Mouse (Mus musculus): ENCODE measurements around the gene Zfyve16. TPM values are rescaled to one million over a fixed set of nuclear protein-coding genes. Genes with fewer than 3 reads are reported as not detected.

Gene Zfyve16
- 19.9 and 20.7 TPM in 2 replicates for total RNA-seq (2021)
- long read RNA-seq, experiment 1, full-length matches to known transcripts = 2 of 2 reads
- long read RNA-seq, experiment 1, partial matches to known transcripts = 0 of 2 reads
- long read RNA-seq, experiment 1, other reads (novel, unspliced or antisense) = 0 of 2 reads
- long read RNA-seq, experiment 2, full-length matches to known transcripts = 5 of 7 reads
- long read RNA-seq, experiment 2, partial matches to known transcripts = 1 of 7 reads
- long read RNA-seq, experiment 2, other reads (novel, unspliced or antisense) = 1 of 7 reads

GRCm38 (mm10) chr13:92530721-92531211 lies at the start of gene Zfyve16:
TSS of gene Zfyve16 (minus strand) at chr13:92530868.
- peak; percentile 99 for DNase-seq

- DNase-seq = no peak
Measured at GRCm38 (mm10) chr13:92578210-92578609, 47.5 kb upstream of the Zfyve16 start.

GRCm38 (mm10) chr13:92576688-92577087 lies 46.0 kb upstream of the Zfyve16 start:
- no peak for DNase-seq

GRCm38 (mm10) chr13:92576072-92576471 lies 45.4 kb upstream of the Zfyve16 start, which contains the start of gene Spz1:
TSS of gene Spz1 (minus strand) at chr13:92576172.
- no peak for DNase-seq

GRCm38 (mm10) chr13:92559429-92559828 lies 28.8 kb upstream of the Zfyve16 start:
- no peak for DNase-seq

DNA sequence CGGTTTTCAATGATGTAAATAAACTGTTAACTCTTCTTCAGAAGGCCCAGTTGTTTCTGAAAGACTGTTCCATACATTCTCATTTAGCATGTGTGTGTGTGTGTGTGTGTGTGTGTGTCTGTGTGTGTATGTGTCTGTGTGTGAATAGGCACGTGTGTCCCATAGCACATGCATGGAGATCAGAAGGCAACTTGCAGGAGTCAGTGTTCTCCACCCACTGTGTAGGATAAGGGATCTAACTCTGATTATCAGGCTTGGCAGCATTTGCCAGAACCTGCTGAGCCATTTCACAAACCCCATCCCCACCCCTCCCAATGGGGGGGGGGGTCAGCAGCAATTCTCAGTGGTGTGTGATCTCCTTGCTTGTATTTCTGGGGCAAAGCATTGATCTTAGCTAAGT lies 26.6 kb upstream of the Zfyve16 start:
- no peak for DNase-seq

- no peak for DNase-seq
Measured at GRCm38 (mm10) chr13:92556458-92557126, 25.9 kb upstream of the Zfyve16 start.

GRCm38 (mm10) chr13:92547093-92547492 lies 16.4 kb upstream of the Zfyve16 start:
- DNase-seq = no peak

DNA sequence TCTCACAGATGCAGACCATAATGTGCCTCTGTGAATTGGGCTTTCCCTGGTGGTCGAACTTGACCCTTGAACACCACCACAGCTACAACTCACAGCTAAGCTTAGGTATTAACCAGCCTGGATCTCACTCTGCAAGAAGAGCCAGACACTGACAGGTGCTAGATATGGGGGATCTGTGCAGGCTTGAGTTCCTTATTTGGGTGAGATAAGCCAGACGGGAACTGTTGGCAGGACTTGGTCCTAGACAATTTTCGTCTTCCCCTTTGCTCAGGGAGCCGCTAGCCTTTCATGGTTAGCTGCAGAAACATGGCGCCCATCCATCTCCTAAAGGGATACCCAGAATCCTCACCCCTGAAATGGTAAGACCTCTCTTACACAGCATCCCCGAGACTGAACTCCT lies 10.3 kb upstream of the Zfyve16 start:
- DNase-seq = no peak

GRCm38 (mm10) chr13:92539126-92539525 lies 8.5 kb upstream of the Zfyve16 start:
- no peak for DNase-seq

DNA sequence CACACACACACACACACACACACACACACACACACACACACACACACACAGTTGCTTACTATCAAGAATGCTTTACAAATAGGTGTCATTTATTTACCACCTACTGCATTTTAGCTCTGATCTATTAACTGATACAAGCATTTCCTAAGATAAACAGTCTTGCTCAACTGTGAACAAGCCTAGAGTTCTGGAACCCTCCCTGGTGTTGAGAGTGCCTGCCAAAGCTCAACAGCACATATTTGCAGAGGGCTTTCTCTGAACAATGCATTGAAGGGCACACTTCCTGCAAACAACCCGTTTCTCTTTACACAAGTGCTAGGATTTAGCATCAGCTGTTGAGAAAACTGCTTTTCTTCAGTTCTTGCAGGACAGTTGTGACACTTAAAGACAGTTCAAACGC lies 3.1 kb upstream of the Zfyve16 start:
- DNase-seq = no peak

GRCm38 (mm10) chr13:92532216-92532615 lies 1.5 kb upstream of the Zfyve16 start:
- no peak for DNase-seq

DNA sequence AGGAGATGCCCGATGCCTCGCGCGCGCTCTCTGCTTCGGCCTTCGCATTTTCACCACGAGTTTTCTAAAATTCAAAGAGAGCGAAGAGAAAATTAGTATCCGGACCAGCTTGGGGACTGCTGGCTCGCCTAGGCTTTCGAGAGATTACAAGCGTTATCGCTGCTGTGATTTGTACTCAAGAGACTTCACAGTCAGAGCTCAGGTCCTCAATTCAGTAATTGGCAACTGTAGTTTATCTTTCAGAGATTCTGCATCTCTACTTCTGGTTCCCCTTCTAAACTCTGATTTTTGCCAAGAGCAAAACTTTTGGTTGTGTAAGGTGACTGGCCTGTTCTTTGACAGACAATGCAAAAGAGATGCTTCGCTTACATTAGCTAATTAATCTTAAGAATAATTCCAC lies 569 bp upstream of the Zfyve16 start:
- DNase-seq = no peak

DNA sequence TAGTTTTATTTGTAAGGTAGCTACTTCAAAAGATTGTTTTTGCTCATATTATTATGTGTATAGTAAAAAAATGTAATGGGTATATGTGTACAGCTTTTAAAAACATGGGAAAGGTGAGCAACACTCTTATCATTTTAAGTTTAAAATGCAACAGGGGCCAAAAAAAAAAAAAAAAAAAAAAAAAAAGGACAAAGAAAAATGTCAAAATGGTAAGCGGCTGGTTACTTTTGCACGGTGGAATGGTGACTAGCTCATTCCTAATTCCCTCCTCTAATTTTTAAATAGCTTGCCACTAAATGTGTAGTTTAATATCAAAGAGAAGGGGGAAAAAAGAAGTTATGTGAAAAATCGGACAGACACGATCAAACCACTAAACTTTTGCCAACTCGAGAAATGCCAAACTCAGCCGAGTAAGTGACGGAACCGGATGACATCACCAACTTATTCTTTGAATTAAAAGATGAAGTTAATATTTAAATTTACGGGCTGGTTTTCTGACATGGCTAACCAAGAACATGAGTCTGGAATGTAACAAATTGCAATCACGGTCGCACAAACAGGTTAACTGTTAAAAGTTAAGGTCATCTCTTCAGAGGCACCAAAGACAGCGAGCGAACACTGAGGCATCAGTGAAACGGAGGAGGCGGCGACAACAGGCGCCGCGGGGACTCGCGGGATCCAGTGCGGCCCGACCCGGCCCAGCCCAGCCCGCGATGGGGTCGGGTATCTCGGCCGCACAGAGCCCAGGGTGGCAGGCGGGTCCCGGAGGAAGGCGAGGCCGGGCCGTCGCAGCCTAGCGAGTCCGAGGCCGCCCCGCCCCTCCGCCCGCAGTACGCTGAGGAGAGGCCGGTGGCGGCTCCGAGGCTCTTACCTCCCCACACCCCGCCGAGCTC lies 594 bp downstream of the Zfyve16 start:
- peak; percentile 15 for DNase-seq

DNA sequence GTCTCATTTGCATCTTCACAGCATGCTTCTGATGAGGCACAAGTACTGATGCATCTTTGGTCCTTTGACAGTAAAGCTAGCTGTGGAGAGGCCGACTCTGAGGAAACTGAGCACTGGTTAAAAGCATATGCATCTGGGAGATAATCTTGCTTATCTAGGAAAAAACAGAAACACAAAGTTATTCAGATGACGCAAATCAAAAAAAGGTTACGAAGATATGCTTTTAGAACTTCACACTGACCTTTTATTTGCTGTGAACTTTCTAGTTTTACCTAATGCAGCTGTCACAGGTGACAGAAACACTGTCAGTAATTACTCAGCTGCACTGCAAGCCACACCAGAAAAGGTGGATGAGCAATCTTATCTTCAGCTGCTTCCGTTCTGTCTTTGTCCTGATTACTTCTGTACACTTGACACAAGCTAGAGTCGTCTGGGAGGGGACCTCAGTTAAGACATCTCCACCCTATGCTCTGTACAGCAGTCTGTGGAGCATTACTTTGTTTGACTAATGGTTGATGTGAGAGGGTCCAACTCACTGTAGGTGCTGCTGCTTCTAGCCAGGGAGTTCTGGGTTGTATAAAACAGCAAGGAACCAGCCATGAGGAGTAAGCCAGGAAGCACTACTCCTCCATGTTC lies 7.4 kb downstream of the Zfyve16 start:
- DNase-seq = no peak

- peak; percentile 73 for DNase-seq
Measured at GRCm38 (mm10) chr13:92504871-92505270, 25.8 kb downstream of the Zfyve16 start.

DNA sequence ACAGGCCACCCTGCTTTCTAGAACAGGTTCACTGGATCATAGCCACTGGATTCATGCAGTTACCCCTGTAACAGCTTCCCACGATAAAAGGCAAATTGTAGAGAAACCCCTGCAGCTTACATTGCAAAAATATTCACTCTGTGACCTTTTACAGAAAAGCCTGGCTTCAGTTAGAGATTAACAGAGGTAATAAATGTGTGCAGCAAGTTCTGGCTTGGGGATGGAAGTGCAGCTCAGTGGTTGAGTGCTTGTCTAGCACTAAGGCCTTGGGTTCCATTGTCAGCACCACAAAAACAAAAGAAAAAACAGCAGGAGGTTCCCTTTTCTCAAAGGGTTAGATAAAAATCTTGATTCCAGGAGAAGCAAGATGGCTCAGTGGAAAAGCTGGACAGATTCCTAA lies 38.7 kb downstream of the Zfyve16 start:
- DNase-seq = no peak

DNA sequence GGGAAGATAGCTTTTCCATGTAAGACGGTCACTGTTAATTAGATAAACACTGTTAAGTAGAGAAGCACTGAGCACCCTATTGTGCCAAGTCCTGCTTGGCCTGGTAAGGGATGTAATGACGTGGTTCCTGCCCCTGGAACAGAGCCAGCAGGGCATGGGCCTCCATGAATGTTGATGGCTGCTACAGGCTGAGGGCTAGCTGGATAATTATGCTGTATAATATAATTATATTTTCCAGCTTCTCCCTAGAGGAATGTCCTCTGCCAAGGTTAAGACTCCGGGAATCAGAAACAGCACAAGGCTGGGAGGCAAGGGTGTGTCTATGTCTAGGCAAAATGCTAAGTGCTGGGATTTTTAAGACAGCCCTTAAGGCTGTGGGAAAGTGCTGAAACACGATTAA lies 39.9 kb downstream of the Zfyve16 start:
- DNase-seq = peak; percentile 40

- DNase-seq = peak; percentile 97
Measured at GRCm38 (mm10) chr13:92483852-92484463, 46.7 kb downstream of the Zfyve16 start, which contains the start of gene Fam151b. TSS of gene Fam151b (minus strand) at chr13:92484015.

GRCm38 (mm10) chr13:92483348-92483747 lies 47.3 kb downstream of the Zfyve16 start:
- peak; percentile 69 for DNase-seq

GRCm38 (mm10) chr13:92470151-92470550 lies 60.5 kb downstream of the Zfyve16 start:
- no peak for DNase-seq

- no peak for DNase-seq
Measured at GRCm38 (mm10) chr13:92469381-92469780, 61.3 kb downstream of the Zfyve16 start.

Data from adrenal gland, postnatal 14 days (tissue).